Mouse (Mus musculus): ENCODE data around the gene Ppfia4.

The Ppfia4 gene

DNA sequence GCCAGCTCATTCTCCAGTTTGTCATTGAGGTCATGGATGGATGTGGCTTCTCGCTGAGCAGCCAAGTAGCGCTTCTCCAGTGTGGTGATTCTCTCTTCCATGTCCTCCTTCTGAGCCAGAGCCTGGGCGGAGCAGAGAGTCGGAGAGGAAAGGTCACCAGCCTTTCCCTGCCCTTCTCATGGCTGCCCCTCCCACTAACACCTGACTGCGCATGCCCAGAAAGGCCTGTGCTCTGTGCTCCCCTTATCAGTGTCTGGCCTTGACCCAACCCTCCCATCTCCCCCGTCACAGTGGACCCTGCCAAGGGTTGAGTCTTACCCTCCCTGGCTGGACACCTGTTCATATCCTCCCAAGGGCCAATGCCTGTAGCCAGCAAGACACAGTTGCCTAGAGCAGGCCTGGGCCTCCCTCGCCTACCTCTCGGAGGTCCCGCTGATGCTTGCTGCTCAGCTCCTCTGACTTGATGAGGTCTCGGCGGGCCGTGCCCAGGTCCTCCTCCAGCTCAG, 5.8 kb downstream of the Ppfia4 start:
- no peak for TF ChIP-seq GATA4 (IDR thresholded peaks at IDR 0.05; ENCODE audit: insufficient replicate concordance, low read length)

DNA sequence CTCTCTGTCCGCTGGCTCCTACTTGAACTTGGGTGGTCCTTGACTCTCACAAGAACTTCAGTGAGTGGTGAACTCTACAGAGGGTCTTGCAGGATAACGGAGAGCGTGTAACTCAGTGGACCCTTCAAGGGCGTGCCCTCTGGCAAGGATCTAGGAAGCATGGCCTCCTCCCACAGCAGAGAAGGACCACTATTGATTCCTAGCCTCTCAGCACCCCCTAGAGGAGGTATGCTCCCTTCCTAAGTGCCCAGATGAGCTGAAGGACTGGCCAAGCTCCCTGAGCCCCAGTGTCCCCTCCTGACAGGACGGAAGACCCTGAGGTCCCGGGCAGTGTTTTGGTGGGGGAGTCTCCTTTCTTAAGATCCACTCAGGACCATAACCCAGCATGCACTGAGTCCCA, 10.1 kb downstream of the Ppfia4 start:
- TF ChIP-seq GATA4 (IDR thresholded peaks at IDR 0.05; ENCODE audit: insufficient replicate concordance, low read length), result no peak

DNA sequence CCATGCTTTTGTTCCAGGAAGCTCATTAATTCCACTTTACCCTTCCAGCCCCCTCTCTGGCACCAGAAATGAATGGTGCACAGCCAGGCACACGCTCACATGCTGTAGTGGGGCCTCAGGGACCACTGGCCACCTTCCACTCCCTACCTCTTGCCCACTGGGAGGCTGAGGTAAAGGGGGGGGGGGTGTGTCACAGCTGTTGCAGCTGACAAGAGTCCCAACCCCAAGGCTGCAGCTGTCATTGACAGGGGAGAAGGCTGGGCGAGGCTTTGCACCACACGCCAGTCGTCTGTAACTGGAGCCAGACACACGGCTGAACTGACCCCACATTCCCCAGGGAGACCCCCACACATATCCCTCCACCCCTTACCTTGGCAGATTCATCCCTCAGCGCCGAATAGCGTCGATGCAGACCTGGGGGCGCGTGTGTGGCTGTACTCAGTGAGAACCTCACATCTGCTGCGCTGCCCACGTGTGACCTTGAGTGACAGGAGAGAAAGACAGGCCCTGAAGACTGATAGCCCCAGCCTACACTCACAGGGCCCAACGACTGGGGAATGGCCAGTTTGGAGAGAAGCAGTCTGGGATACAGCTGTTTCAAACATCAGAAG, 11.9 kb downstream of the Ppfia4 start:
- no peak for TF ChIP-seq GATA4 (IDR thresholded peaks at IDR 0.05; ENCODE audit: insufficient replicate concordance, low read length)

DNA sequence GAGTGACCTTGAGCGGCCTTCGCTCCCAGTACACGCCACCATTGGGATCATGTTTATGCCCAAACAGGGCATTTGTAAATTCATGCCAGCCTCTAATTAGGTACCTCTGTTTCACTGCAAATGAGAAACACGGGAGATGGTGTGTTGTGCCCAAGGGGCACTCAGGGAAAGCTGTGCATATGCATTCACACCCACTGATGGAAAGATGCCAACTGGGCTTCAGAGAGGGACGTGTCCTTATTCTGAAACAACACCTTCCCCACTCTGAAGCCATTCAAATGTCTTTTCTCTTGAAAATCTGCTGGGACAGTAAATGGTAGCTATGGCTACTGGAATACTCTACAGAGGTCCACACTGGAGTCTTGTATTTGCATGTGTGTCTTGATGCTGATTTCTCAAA, 14.5 kb downstream of the Ppfia4 start:
- TF ChIP-seq GATA4 (IDR thresholded peaks at IDR 0.05; ENCODE audit: insufficient replicate concordance, low read length), result no peak

DNA sequence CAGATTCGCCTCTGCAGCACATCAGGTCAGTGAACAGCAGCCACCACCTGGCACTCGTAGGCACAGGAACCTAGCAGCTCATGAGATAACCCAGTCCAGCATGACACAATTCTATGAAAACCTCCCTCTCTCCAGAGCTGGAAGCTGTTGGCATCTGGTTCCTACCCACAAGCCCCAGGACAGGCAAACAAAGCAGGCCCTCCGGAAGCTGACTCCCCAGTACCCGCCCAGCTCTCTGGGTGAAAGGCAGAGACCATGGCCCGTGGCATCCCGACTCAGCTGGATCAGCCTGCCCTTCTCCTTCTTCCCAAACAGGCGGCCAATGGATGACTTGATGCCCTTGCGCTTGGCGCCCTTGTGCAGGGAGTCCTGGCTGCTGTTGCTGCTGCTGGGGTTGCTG, 16.4 kb downstream of the Ppfia4 start:
- no peak for TF ChIP-seq GATA4 (IDR thresholded peaks at IDR 0.05; ENCODE audit: insufficient replicate concordance, low read length)

DNA sequence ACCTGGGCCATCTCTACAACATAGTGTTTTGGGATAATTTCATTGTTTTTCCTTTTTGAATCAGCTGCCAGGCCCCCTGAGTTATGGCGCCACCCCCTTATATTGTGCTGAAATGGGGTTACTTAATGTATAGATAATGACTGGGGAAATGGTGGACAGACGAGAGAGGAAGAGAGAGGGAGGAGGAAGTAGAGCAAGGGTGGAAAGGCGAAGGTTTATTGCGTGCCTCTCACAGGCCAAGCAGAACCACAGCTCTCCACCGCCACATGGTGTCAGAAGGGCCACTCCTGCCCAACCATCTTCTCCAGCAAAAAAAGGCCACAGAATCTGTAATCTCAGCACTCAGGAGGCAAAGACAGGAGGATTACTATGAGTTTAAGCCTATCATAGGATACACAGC, 17.5 kb downstream of the Ppfia4 start:
- no peak for TF ChIP-seq GATA4 (IDR thresholded peaks at IDR 0.05; ENCODE audit: insufficient replicate concordance, low read length)

DNA sequence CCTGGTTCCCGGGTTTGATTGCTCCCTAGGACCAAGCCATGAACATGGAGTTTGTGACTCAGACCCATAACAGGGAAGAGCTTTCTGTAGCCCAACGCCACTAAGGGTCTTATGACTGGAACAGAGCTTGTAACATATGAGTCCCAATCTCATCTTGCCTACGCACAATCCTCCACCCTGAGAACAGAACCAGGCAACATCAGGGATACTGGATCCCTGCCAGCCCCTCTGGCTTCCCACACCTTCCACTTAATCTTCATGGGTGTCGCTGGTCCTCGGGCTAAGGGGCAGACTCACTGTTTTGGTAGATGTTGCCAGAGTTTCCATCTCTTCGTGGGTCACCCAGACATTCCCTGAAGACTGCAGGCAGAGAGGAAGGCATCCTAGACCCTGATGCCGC, 21.0 kb downstream of the Ppfia4 start:
- no peak for TF ChIP-seq GATA4 (IDR thresholded peaks at IDR 0.05; ENCODE audit: insufficient replicate concordance, low read length)

DNA sequence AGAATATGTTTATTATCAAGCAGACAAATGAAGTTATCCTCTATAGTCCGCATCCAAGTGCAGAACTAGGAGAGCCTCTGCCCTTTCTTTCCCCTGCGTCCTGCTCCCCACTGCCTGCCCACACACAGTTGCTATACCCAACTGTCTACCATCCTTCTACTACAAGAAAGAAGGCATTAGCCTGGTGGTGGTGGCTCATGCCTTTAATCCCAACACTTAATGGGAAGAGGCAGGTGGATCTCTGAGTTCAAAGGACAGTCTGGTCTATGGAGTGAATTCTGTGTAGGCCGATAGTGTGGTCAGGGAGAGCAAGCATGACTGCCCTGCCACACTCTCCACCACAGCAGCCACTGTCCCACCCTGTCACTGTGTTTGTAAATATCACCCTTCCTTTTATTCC, 22.0 kb downstream of the Ppfia4 start:
- no peak for TF ChIP-seq GATA4 (IDR thresholded peaks at IDR 0.05; ENCODE audit: insufficient replicate concordance, low read length)

DNA sequence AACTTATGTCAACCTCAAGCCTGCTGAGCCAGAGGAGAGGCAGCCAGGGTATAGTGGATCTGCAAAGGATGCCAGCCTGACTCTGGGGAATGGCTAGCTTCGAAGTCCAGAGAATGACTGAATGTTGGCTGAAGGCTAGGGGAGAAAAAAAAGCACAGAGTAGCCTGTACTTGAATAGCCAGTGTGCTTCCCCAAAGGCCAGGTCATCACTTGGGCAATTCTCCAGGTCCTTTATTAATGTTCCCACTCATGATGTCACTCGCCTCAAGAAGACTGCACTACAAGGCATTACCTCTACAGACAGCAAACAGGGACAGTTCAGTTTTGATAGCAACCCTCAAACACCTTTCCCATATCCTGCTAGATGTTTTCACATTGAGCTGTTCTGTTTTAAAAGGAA, 22.4 kb downstream of the Ppfia4 start:
- no peak for TF ChIP-seq GATA4 (IDR thresholded peaks at IDR 0.05; ENCODE audit: insufficient replicate concordance, low read length)

DNA sequence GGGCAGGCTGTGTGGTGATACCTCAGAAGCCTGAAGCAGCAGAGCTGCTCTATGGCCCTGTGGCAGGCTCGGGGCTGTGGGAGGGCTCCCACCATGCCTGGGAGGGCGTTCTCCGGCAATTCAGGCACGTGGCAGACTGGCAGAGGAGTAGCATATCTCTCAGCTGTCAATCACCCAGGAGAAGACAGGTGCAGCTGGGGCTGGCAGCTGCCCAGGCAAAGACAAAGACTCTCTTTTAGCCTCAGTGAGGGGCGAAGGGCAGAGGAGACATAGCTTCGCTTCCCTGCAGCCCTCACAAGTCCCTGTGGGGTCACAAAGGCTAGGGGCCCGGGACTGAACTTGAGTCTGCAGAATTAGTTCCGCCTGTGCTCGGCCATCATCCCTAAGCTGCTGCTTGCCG, 25.3 kb downstream of the Ppfia4 start:
- TF ChIP-seq GATA4 (IDR thresholded peaks at IDR 0.05; ENCODE audit: insufficient replicate concordance, low read length), result no peak

DNA sequence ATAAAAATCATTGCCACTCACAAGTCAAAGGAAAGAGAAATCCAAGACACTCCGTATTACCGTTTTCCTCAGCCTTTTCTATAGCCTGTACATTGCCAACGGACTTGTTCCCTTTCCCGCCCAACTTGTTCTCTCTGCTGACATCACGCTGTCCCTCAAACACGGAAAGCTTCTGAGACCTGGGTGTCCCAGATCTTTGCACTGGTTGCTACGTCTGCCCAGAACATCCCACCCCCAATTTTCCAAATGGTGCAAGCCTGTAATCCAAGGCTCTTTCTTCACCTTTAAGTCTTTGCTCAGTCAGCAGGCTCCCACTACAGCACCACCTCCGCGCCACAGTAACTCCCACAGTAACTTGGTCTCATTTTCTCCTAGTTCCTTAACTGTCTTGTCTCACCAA, 27.8 kb downstream of the Ppfia4 start:
- TF ChIP-seq GATA4 (IDR thresholded peaks at IDR 0.05; ENCODE audit: insufficient replicate concordance, low read length), result no peak

DNA sequence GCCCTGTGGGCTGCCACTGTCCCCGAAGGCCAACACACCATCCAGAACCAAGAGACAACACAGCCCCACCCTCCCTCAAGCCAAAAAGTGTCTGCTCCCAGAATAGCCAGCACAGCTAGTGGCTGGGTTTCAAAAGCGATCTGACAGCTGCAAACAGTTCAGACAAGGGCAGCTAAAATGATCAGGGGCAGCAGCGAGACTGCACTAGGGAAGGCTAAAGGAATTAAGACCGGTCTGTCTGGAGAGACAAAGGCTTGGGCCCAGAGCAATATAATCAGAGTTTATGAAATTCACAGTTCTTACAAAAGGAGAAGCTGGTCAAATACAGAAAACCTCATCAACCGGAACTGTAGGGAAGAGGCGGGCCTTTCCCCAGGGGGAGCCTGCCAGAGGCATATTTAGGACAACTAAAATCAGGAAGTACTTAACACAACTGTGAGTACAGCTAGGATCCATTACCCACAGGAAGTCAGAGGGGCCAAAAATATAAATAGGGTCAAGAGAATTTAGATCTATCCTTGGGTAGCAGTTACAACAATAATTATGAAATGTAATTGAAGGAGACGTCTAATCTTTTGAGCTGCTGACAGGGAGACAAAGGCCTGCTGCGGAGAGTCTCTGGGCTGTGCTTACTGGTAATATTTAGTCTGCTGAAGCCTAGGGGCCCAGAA, 30.0 kb downstream of the Ppfia4 start:
- no peak for TF ChIP-seq GATA4 (IDR thresholded peaks at IDR 0.05; ENCODE audit: insufficient replicate concordance, low read length)

DNA sequence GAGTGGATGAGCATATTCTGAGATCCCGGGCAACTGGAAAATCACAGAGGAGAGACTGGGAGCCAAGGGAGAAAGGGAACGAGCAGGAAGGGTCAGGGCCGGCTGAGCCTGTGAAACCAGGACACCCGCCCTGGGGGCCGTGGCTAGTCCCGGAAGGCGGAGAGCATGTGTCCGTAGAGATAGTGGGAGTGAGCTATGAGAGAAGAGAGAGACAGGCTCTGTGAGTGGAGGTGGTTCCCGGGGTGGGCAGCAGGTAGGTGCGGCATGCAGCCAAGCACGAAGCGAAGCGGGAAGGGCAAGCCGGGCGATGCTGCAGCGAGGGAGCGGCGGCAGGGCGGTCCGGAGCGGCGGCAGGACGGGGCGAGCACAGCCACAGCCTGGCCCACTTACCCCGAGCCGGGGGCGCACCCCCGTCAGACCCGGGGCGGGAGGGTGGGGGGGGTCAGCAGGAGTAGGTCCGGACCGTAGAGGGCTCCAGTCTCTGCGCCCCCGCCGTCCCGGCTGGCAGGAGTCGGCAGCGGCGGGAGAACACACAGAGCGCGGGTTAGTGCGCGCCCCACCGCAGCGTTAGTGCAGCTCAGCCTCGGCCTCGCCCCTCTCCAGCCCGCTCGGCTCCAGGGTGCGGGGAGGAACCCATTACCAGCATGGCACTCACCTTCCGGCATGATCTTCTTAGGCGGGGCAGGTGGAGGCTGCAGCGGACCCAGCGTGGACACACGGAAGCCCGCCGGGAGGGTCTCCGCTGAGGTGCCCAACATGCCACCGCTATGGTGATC, 33.9 kb downstream of the Ppfia4 start:
- no peak for TF ChIP-seq GATA4 (IDR thresholded peaks at IDR 0.05; ENCODE audit: insufficient replicate concordance, low read length)

DNA sequence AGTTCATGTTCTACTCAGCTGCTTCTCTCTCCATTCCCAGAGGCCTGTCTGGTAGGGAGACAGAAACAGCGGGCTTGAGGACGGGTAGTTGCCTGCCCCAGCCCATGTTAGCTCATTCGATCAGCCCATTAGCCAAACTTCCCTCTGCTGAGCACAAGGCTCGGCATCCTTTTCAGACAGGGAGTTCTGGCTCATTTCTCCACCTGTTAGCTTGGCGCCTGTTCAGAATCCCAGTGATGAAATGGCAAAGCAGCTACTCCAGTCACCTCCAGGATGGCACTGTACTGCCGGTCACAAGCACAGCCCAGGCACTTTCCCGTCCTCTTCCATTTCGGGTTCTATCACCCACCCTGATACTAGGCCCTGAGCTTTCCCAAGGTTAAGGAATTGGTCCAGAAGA, 35.5 kb downstream of the Ppfia4 start:
- no peak for TF ChIP-seq GATA4 (IDR thresholded peaks at IDR 0.05; ENCODE audit: insufficient replicate concordance, low read length)

DNA sequence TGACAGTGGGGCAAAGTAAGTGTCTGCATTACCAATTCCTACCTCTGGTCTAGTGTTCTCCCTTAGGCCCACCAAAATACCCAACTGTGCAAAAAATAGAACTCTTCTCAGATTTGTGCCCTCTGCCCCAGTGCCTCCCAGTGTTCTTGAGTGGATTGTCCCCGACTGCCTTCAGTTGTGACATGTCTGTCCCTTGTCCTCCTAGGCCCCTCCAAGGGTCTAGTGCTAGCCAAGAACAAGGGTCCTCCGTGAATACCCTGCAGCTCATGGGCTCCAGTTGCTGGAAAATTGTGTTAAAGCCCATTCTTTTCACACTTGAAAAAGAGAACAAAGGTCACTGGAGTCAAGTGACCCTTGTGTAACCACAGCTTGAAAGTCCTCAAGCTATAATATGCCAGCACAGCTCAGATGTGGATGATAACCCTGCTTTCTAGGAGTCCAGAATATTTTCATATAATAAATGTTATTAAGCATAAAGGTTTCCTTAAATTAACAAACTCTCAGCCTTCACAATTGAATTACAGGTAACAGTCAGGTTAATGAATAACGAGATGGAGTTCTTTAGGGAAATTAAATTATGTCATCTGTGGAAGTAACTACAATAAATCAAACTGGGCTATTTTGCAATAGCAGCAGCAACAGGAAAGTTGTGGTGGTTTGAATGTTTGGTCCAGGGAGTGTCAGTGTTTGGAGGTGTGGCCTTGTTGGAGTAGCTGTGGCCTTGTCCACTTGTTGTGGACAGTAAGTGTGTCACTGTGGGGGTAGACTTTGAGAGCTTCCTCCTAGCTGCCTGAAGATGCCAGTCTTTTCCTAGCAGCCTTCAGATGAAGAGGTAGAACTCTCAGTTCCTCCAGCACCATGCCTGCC, 38.8 kb downstream of the Ppfia4 start:
- no peak for TF ChIP-seq GATA4 (IDR thresholded peaks at IDR 0.05; ENCODE audit: insufficient replicate concordance, low read length)
